Mouse (Mus musculus) heart, adult 2 months (tissue): Measurements from ENCODE around the gene Nrp1.

Experiments used
- CTCF ChIP-seq: fragments of 200-600 bp; IDR thresholded peaks from 2 replicates; pipeline ENCODE4 v1.8.1; 2022; ENCODE audit warnings: antibody characterized with exemption, mild to moderate bottlenecking, moderate library complexity
- EP300 ChIP-seq: fragments of 200-500 bp; IDR thresholded peaks from 2 replicates; pipeline ENCODE4 v1.6.1; 2011; ENCODE audit warnings: low read depth, low read length, control low read depth; ENCODE audit not compliant: insufficient read depth
- POLR2A ChIP-seq: fragments of 200-500 bp; IDR thresholded peaks from 2 replicates; pipeline ENCODE4 v1.6.1; 2011; ENCODE audit warnings: mild to moderate bottlenecking, low read depth, low read length, control low read depth; ENCODE audit not compliant: insufficient read depth

- TF ChIP-seq POLR2A, result no peak
- TF ChIP-seq CTCF, result no peak
- TF ChIP-seq EP300, result no peak
Measured at GRCm38 (mm10) chr8:128335976-128336375, 22.4 kb upstream of the Nrp1 start.
